Mouse (Mus musculus) myocyte (in vitro differentiated cells): ENCODE measurements around the gene Slc2a13.

Experiments used
- CEBPB ChIP-seq: IDR thresholded peaks from 2 replicates; pipeline ENCODE4 v1.6.1; 2011; ENCODE audit warnings: mild to moderate bottlenecking, moderate library complexity; ENCODE audit not compliant: poor library complexity, insufficient read depth, severe bottlenecking
- E2F4 ChIP-seq: IDR thresholded peaks from one replicate; pipeline ENCODE4 v1.6.1; 2011; ENCODE audit warnings: mild to moderate bottlenecking, control low read depth, moderate library complexity; ENCODE audit not compliant: insufficient read depth
- MAX ChIP-seq: IDR thresholded peaks from one replicate; pipeline ENCODE4 v1.6.1; 2011; ENCODE audit warnings: low read depth, mild to moderate bottlenecking, control low read depth
- MYOD1 ChIP-seq, 3 experiments: IDR thresholded peaks; one replicate each; pipeline ENCODE4 v1.6.1; 2011; ENCODE audit warnings: control low read depth in 2 of 3, low read depth in 2 of 3, mild to moderate bottlenecking in 2 of 3, moderate library complexity in 1 of 3; ENCODE audit not compliant: insufficient read length in 2 of 3, control insufficient read depth in 1 of 3
- MYOG ChIP-seq, 3 experiments: IDR thresholded peaks; one replicate each; pipeline ENCODE4 v1.6.1; 2011; ENCODE audit warnings: control low read depth in 2 of 3, low read depth in 2 of 3, mild to moderate bottlenecking in 2 of 3; ENCODE audit not compliant: insufficient read length in 2 of 3, control insufficient read depth in 1 of 3, insufficient read depth in 1 of 3
- POLR2A ChIP-seq: IDR thresholded peaks from one replicate; pipeline ENCODE4 v1.6.1; 2011; ENCODE audit warnings: low read depth, mild to moderate bottlenecking, control low read depth, moderate library complexity; ENCODE audit not compliant: insufficient read length
- POLR2AphosphoS2 ChIP-seq: IDR thresholded peaks from one replicate; pipeline ENCODE4 v1.6.1; 2011; ENCODE audit warnings: low read depth, control low read depth; ENCODE audit not compliant: insufficient read length
- REST ChIP-seq: IDR thresholded peaks from one replicate; pipeline ENCODE4 v1.6.1; 2011; ENCODE audit warnings: mild to moderate bottlenecking, control low read depth, moderate library complexity; ENCODE audit not compliant: insufficient read depth, insufficient read length
- SRF ChIP-seq: IDR thresholded peaks from one replicate; pipeline ENCODE4 v1.6.1; 2011; ENCODE audit warnings: low read depth; ENCODE audit not compliant: control insufficient read depth, insufficient read length
- TCF12 ChIP-seq: IDR thresholded peaks from one replicate; pipeline ENCODE4 v1.6.1; 2011; ENCODE audit warnings: mild to moderate bottlenecking, control low read depth; ENCODE audit not compliant: poor library complexity, insufficient read depth, severe bottlenecking
- TCF3 ChIP-seq: IDR thresholded peaks from one replicate; pipeline ENCODE4 v1.6.1; 2011; ENCODE audit warnings: low read depth, control low read depth; ENCODE audit not compliant: insufficient read length
- USF1 ChIP-seq: IDR thresholded peaks from one replicate; pipeline ENCODE4 v1.6.1; 2011; ENCODE audit warnings: low read depth, mild to moderate bottlenecking, control low read depth, moderate library complexity

- TF ChIP-seq POLR2A (no peak), TCF12 (no peak), SRF (no peak), CEBPB (no peak), E2F4 (no peak), POLR2AphosphoS2 (no peak), MAX (no peak), REST (no peak), USF1 (no peak), MYOD1 (IDR thresholded peaks at IDR 0.05; ENCODE audit: control insufficient read depth in 1 of 3, insufficient read length in 2 of 3, low read depth in 2 of 3) (no peak), TCF3 (no peak), MYOG (IDR thresholded peaks at IDR 0.05; ENCODE audit: control insufficient read depth in 1 of 3, insufficient read depth in 1 of 3, insufficient read length in 2 of 3, low read depth in 2 of 3) (no peak)
Measured at GRCm38 (mm10) chr15:91465331-91465730, 107.7 kb downstream of the Slc2a13 start.
